Mouse (Mus musculus) ES-E14 (cell line): ENCODE data around the gene Rtp1.

Experiments used
- CHD2 ChIP-seq: IDR thresholded peaks from 2 replicates; pipeline ENCODE4 v1.6.1; 2014; ENCODE audit warnings: mild to moderate bottlenecking, low read depth, low read length, inconsistent platforms
- ZC3H11A ChIP-seq: IDR thresholded peaks from 2 replicates; pipeline ENCODE4 v1.6.1; 2012; ENCODE audit warnings: low read depth, mild to moderate bottlenecking, inconsistent platforms, low read length, borderline replicate concordance

GRCm38 (mm10) chr16:23416261-23416656 lies 12.7 kb upstream of the Rtp1 start:
- no peak for TF ChIP-seq ZC3H11A
- no peak for TF ChIP-seq CHD2
